Mouse (Mus musculus): ENCODE measurements at regions not wholly inside any gene's neighbourhood (a gene's known extent, or its start where the extent isn't known, plus 50 kb on each side); places are given as distances from the start of the nearest gene placed in this dataset.

DNA sequence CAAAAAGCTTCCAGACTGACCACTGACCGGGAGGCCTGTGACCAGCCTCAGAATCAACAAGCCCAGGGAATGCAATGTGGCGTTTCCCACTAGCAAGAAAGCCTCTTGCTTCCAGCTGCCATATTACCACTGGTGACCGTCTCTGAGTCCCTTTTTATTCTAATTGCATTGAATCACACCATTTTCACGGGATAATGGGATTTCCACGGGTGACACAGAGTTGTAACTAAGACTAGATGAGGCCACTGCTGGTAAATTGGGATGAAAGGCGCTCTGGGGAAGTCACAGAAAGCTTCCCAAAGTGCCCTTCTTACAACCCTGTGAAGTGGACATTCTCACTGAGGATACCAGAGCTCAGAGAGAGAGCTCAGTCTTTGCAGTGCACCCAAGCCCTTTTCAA, 107.4 kb downstream of the Mrm1 start:
- 59% methylated on average over 6 of the region's 6 CpGs for WGBS
- Histone ChIP-seq H3K4me1 (ENCODE audit: control insufficient read depth, insufficient read depth, low read length) (peaks cover 20% of the 10 kb centered on the region), H3K4me3 (ENCODE audit: insufficient read depth, low read depth, low read length) (no peak overlapping the region), H3K27ac (ENCODE audit: insufficient read depth, low read depth, low read length) (no peak overlapping the region)
- TF ChIP-seq POLR2A (IDR thresholded peaks at IDR 0.05; ENCODE audit: insufficient read depth, low read depth, low read length) (no peak), CTCF (IDR thresholded peaks at IDR 0.05; ENCODE audit: insufficient read depth, low read depth, low read length) (no peak)

DNA sequence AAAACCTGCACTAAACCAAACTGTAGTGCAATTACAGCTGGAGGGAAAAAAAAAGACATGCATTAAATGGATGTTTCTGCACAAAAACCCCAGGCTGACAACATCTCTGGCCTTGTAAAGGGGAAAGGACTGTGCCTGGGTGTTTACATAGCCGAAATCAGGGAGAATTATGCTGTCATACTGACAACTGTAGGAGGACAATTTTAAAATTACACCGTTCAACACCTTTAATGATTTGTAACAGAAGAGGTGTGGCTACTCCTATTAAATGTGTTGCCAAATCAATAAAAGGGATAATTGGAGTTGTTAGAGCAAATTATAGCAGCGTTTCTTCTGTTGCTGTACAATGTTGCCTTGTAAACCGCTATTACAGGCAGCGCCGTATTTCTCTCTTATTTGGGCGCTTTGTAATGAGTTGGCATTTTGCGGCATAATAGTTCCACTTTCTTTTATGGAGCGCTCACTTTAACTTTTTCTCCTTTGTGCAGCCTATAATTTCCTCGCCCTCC, 111.0 kb downstream of the Mrm1 start:
- Histone ChIP-seq H3K4me3 (ENCODE audit: insufficient read depth, low read depth, low read length) (no peak overlapping the region), H3K4me1 (ENCODE audit: control insufficient read depth, insufficient read depth, low read length) (peaks cover 26% of the 10 kb centered on the region), H3K27ac (ENCODE audit: insufficient read depth, low read depth, low read length) (no peak overlapping the region)
- TF ChIP-seq CTCF (IDR thresholded peaks at IDR 0.05; ENCODE audit: insufficient read depth, low read depth, low read length) (no peak), POLR2A (IDR thresholded peaks at IDR 0.05; ENCODE audit: insufficient read depth, low read depth, low read length) (no peak)
- WGBS = 16% methylated on average over 10 of the region's 10 CpGs

DNA sequence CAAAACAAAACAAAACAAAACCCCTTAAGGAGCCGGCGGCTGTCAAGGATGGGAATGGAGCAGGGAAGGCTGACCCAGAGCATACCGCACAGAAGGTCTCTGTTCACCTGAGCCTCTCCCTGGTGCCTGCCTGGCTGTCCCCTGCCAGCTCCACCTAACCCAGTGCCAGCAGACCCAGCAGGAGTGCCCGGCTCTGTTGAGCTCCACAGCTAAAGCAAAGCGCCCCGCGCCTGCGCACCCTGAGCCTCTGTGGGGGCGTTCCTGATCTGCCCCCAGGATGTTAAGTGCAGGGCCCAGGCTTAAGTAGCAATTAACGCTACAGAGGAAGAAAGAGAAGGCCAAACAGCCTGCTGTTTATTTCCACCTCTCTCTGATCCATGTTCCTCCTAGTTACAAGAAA, 111.5 kb downstream of the Mrm1 start:
- no peak for TF ChIP-seq POLR2A (IDR thresholded peaks at IDR 0.05; ENCODE audit: insufficient read depth, low read depth, low read length)
- TF ChIP-seq CTCF (IDR thresholded peaks at IDR 0.05; ENCODE audit: insufficient read depth, low read depth, low read length) = no peak
- H3K27ac ChIP-seq (ENCODE audit: insufficient read depth, low read depth, low read length) = no peak overlapping the region
- WGBS = 21% methylated on average over 10 of the region's 10 CpGs
- H3K4me3 ChIP-seq (ENCODE audit: insufficient read depth, low read depth, low read length) = no peak overlapping the region
- H3K4me1 ChIP-seq (ENCODE audit: control insufficient read depth, insufficient read depth, low read length) = peaks cover 26% of the 10 kb centered on the region

DNA sequence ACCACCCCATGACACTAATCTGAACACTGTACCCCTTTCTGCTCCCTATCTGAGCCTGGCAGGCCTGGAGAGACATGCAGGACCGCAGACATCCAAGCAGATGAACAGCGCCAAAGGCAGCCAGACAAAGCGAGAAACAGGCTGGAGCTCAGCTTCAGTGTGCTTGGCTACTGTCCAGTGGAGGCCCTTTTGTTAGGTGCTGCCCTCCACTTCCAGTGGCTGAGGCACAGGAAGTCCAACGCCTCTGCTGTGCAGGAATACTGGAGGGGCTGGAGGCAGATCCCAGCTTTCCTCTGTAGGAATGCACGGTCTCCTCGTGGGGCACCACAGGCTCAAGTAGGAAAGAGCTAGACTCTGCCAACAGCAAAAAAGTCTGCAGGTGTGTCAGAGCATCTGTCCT, 112.6 kb downstream of the Mrm1 start:
- 62% methylated on average over 6 of the region's 6 CpGs for WGBS
- TF ChIP-seq CTCF (IDR thresholded peaks at IDR 0.05; ENCODE audit: insufficient read depth, low read depth, low read length) (no peak), POLR2A (IDR thresholded peaks at IDR 0.05; ENCODE audit: insufficient read depth, low read depth, low read length) (no peak)
- Histone ChIP-seq H3K4me1 (ENCODE audit: control insufficient read depth, insufficient read depth, low read length) (peaks cover 30% of the 10 kb centered on the region), H3K27ac (ENCODE audit: insufficient read depth, low read depth, low read length) (no peak overlapping the region), H3K4me3 (ENCODE audit: insufficient read depth, low read depth, low read length) (no peak overlapping the region)

DNA sequence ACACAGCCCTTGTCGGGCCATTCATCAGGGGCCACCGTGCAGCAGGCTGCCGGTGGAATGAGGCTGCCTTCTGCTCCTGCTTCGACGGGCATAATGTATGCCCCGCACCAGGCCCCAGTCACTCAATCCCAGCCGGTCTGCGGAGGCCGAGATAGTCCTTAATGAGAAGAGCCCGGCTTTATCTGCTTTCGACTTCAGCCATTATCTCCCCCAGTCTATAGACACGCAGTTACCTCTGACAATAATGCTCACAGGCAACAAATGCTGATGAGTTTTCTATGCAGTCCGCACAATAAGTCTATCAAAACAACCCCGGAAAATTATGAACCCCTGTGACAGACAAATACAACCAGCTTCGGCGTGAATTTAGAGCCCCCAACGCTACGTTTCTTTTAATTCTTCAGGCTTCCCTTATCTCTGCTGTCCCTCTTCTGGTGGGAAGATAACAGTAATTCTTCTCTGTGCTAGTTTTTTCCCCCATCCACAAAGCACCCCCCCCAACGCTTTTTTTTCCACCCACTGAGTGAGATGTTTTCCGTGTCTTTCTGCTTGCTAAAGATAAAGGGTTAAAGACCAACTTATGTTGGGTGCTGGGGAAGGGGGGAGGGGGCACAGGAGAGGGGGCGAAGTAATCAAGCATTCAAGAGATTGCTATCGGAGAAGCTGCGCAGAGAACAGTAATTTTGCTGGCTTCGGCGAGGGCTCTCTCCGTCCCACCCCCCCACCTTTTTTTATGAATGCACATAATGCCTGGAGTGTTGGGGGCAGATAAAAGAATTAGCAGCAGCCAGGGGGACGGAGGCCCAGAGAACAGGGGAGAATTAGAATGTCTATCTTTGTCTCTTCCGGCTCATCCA, 117.8 kb downstream of the Mrm1 start:
- H3K4me1 ChIP-seq (ENCODE audit: control insufficient read depth, insufficient read depth, low read length) = peaks cover 12% of the 10 kb centered on the region
- TF ChIP-seq POLR2A (IDR thresholded peaks at IDR 0.05; ENCODE audit: insufficient read depth, low read depth, low read length) (no peak), CTCF (IDR thresholded peaks at IDR 0.05; ENCODE audit: insufficient read depth, low read depth, low read length) (no peak)
- 21% methylated on average over 28 of the region's 28 CpGs for WGBS
- no peak overlapping the region; the same call in 1 of the 2 replicates for H3K4me3 ChIP-seq (ENCODE audit: insufficient read depth, low read depth, low read length)
- H3K27ac ChIP-seq (ENCODE audit: insufficient read depth, low read depth, low read length) = no peak overlapping the region

DNA sequence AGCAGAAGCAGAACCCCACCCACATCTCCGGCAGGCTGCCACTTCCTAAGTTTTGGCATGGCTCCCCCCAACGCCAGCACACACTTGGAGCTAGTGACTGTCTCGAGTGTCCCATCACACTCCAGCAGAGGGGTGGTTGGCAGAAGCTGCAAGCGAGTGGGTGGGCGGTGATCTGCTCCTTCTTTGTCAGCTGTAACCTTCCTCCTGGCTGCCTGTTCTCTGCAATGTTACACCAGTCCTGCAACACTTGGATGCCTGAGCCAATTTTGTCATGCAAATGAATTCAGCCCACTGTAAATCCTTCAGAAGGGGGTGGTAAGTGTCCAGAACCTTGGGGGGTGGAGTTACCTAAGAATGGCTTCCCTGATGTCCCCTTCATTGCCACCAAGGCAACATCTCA, 121.8 kb downstream of the Mrm1 start:
- no peak for TF ChIP-seq CTCF (IDR thresholded peaks at IDR 0.05; ENCODE audit: insufficient read depth, low read depth, low read length)
- TF ChIP-seq POLR2A (IDR thresholded peaks at IDR 0.05; ENCODE audit: insufficient read depth, low read depth, low read length) = no peak
- Histone ChIP-seq H3K4me3 (ENCODE audit: insufficient read depth, low read depth, low read length) (no peak overlapping the region), H3K4me1 (ENCODE audit: control insufficient read depth, insufficient read depth, low read length) (peaks cover 9% of the 10 kb centered on the region), H3K27ac (ENCODE audit: insufficient read depth, low read depth, low read length) (no peak overlapping the region)
- 44% methylated on average over 5 of the region's 5 CpGs for WGBS

DNA sequence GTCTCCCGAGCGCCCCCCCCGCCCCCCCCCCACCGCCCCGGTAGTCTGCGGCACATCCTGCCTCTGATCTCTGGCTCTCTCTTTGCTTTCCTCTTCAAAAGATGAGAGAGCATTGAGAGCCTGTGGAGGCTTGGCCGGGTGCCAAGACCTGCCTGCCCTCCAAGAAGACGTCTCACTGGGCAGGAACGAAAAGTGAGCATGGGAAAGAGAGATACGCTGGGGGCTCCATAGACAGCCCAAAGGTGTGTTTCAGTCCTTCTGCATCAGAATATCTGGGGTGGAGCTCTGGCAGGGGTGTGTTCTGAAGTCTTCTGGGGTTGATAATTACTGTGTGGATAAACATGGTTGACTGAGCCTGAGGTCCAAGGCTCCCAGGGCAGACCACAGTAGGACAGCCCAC, 126.7 kb downstream of the Mrm1 start:
- Histone ChIP-seq H3K27ac (ENCODE audit: insufficient read depth, low read depth, low read length) (no peak overlapping the region), H3K4me3 (ENCODE audit: insufficient read depth, low read depth, low read length) (no peak overlapping the region), H3K4me1 (ENCODE audit: control insufficient read depth, insufficient read depth, low read length) (peaks cover 12% of the 10 kb centered on the region)
- no peak for TF ChIP-seq POLR2A (IDR thresholded peaks at IDR 0.05; ENCODE audit: insufficient read depth, low read depth, low read length)
- TF ChIP-seq CTCF (IDR thresholded peaks at IDR 0.05; ENCODE audit: insufficient read depth, low read depth, low read length) = no peak
- WGBS = 8% methylated on average over 10 of the region's 10 CpGs

DNA sequence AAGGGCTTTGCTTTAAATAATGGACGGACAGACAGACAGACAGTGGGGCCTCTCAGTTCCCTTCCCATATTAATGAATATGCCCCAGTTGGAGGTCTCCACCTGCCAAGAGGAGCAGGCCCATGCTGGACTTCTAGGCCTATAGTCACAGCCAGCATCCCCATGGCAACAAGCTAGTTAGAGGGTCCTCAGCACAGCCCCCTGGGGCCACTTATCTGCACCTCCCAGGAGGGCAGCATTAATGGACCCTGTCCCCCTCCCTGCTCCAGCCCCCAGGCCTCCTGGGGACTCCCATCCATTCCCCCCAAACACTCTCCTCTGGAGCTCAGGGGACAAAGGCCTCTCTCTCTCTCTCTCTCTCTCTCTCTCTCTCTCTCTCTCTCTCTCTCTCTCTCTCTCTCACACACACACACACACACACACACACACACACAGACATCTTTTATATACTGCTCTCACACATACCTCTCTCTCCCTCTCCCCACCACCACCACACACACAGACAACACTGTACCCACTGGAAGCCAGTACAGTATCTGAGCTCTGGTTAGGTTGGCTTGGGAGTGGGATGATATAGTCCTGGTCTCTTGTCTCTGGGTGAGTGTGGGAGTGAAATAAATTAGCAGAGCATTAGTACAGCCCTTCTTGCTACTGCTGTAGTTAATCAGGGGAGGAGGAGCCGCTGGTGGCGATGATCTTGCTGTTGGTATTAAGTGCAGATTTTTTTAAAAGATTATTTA, 127.7 kb downstream of the Mrm1 start:
- no peak for TF ChIP-seq POLR2A (IDR thresholded peaks at IDR 0.05; ENCODE audit: insufficient read depth, low read depth, low read length)
- no peak for TF ChIP-seq CTCF (IDR thresholded peaks at IDR 0.05; ENCODE audit: insufficient read depth, low read depth, low read length)
- WGBS = 58% methylated on average over 3 of the region's 3 CpGs
- Histone ChIP-seq H3K27ac (ENCODE audit: insufficient read depth, low read depth, low read length) (no peak overlapping the region), H3K4me1 (ENCODE audit: control insufficient read depth, insufficient read depth, low read length) (peaks cover 9% of the 10 kb centered on the region), H3K4me3 (ENCODE audit: insufficient read depth, low read depth, low read length) (no peak overlapping the region)

DNA sequence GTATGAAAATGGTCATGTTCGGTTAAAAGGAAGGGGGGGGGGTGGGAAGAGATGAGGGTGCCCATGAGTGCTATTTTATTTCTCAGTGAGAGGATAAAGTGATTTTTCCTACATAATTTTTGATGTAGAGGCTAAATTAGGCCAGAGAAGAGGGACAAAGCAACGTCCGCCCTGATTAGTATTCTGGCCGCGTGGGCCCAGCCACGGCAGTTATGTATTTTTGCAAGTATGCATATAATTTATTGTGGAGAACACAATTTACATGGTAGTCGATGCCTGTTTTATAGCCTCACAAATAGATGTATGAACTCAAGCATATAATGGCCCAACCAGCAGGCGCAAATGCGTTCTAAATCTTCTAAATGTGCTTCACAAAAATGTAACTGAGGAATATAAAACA, 132.8 kb downstream of the Mrm1 start:
- no peak for TF ChIP-seq CTCF (IDR thresholded peaks at IDR 0.05; ENCODE audit: insufficient read depth, low read depth, low read length)
- TF ChIP-seq POLR2A (IDR thresholded peaks at IDR 0.05; ENCODE audit: insufficient read depth, low read depth, low read length) = no peak
- Histone ChIP-seq H3K4me1 (ENCODE audit: control insufficient read depth, insufficient read depth, low read length) (peaks cover 8% of the 10 kb centered on the region), H3K27ac (ENCODE audit: insufficient read depth, low read depth, low read length) (no peak overlapping the region), H3K4me3 (ENCODE audit: insufficient read depth, low read depth, low read length) (no peak overlapping the region)
- WGBS = 91% methylated on average over 9 of the region's 9 CpGs

All from olfactory bulb, adult 2 months (tissue).